Mouse (Mus musculus) layer of hippocampus, adult 2 months (tissue): ENCODE data around the gene Immp2l. TPM values are rescaled to one million over a fixed set of nuclear protein-coding genes. Genes with fewer than 3 reads are reported as not detected.
A peak's percentile ranks its signal among the peaks of the same experiment; 100 is the strongest.
"Not testable (repeated sequence)": the region's sequence is repeated elsewhere in the genome, so short reads cannot be mapped to it uniquely, and the experiment has no call there.

Experiments
- DNase-seq, 2 experiments: peaks; one replicate each; pipeline ENCODE4 v3.0.0; 2022; ENCODE audit warnings: low spot score in 2 of 2
- H3K27ac ChIP-seq: fragments of 200-600 bp; 2 replicates; pipeline ENCODE4 v1.8.1; 2022
- H3K4me3 ChIP-seq: fragments of 200-600 bp; 2 replicates; pipeline ENCODE4 v1.8.1; 2022; ENCODE audit warnings: mild to moderate bottlenecking
- CTCF ChIP-seq: fragments of 200-600 bp; conservative IDR thresholded peaks from 2 replicates; pipeline ENCODE4 v1.8.1; 2022; ENCODE audit warnings: antibody characterized with exemption, mild to moderate bottlenecking, moderate library complexity
- total RNA-seq, 2 experiments: library from RNA; stranded (reverse); gene quantifications; 2 replicates each; pipeline ENCODE4 v1.2.3; 2021

Gene Immp2l
- total RNA-seq, 2 experiments from 2014 or later: 6.9 to 15.1 TPM

DNA sequence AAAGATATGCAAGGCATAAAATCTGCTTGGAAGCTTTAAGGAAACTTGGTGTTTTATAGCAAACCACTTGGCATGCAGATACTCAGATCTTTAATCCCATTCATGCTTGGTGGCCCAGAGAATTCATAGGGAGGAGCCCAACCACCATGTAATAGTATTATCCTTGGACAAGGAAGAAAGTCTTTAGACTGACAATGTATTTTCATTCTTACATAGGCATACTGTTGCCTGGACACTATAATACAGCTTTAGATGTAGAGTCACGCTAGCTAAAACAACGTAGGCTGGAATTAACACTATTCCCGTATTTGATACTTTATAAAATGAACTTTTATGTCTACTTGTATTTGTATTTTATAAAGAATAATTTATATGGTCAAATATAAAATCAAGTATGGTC lies 665.9 kb downstream of the Immp2l start:
- DNase-seq: no peak
- TF ChIP-seq CTCF: no peak
- Histone ChIP-seq H3K4me3 (no peak overlapping the region), H3K27ac (no peak overlapping the region)

DNA sequence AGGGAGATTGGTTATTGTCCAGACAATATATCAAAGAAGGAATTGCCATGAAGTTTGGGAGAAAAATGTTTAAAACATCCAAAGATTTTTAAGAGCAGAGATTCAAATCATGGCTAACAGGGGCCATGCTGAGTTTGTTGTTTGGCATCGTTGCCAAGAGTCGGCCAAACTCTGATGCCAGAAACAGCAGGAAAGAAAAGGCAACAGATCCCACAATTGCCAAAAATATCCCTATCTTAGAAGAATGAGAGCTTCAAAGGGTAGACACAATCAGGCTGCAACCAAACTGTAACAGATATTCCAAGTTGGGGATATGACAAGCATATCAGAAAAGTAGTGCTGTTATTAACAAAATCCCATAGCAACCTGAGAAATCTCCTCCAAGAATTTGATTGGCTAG lies 686.7 kb downstream of the Immp2l start:
- Histone ChIP-seq H3K27ac (no peak overlapping the region), H3K4me3 (no peak overlapping the region)
- DNase-seq: no peak
- no peak for TF ChIP-seq CTCF

DNA sequence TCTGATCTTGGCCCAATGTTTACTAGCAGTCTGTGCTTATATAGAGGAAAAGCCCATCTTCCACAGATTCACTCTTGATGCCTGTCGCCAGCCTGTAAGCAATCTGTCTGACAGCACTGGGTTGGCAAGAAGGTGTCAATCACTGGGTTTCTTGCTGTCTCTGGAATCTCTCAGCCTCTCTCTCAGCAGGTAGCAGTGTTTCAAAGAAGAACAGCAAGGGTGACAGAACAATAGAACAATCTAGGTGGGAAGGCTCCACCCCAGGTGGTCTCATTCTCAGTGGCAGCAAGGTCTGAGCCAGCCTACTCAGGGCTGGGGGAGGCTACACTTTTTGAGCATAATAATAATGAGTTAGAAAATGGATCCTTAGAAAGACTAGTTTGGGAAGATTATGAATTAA lies 693.1 kb downstream of the Immp2l start:
- H3K27ac ChIP-seq: no peak overlapping the region
- TF ChIP-seq CTCF: no peak
- no peak overlapping the region for H3K4me3 ChIP-seq
- DNase-seq: no peak

DNA sequence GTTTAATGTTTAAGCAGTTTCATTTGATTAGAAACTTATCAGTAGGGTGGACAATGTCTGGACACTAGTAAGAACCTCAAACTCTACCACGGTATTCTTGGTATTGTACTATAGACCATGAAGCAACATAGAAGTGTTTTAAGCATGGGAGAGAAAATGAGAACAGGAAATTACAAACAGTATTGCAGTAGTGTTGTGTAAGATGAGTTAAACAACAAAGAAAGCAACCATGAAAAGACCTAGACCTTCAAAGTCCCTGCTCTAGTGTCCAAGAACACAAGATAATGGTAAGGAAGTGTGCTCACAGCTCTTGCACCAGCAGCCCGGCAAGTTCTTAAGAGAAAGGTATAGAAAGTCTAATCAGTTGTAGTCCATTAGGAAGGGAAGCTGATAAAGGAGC lies 700.7 kb downstream of the Immp2l start:
- no peak overlapping the region for H3K27ac ChIP-seq
- TF ChIP-seq CTCF: no peak
- DNase-seq: no peak
- no peak overlapping the region for H3K4me3 ChIP-seq

DNA sequence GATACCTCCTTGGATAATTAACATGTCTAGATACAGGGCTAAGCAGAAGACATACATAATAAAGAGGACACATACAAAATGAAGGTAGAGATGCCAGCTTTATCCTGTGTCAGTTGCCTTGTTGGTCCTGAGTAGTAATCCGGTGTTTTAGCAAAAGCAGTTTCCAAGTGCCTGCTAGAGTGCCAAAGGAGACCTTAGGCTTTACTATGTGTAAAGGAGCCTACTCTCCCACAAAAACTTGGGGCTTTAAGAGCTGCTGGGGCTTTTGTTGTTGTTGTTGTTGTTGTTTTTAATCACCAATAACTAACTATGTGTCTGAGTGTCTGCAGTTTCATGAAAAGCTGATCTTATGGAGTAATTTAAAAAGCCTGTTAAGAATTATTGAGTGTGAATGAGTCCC lies 702.8 kb downstream of the Immp2l start:
- Histone ChIP-seq H3K27ac (no peak overlapping the region), H3K4me3 (no peak overlapping the region)
- DNase-seq: no peak
- no peak for TF ChIP-seq CTCF

DNA sequence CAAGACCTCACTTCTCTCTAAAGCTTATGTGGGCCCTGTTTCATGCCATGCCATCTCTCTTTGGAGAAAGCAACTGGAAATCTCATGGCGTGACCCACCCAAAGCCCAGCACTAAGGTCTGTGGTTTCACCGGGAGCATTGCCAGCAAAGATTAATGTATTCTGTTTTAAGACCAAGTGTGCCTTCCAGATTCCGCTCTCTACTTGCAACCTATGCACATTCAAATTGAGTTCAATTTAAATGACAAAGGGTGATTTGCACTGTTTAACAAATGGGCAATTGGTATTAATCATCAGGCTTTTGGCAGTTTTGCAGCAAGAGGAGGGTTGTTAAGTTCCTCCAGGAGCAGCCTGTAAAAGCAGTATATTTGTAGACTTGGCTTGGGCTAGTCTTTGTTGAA lies 703.3 kb downstream of the Immp2l start:
- no peak for DNase-seq

DNA sequence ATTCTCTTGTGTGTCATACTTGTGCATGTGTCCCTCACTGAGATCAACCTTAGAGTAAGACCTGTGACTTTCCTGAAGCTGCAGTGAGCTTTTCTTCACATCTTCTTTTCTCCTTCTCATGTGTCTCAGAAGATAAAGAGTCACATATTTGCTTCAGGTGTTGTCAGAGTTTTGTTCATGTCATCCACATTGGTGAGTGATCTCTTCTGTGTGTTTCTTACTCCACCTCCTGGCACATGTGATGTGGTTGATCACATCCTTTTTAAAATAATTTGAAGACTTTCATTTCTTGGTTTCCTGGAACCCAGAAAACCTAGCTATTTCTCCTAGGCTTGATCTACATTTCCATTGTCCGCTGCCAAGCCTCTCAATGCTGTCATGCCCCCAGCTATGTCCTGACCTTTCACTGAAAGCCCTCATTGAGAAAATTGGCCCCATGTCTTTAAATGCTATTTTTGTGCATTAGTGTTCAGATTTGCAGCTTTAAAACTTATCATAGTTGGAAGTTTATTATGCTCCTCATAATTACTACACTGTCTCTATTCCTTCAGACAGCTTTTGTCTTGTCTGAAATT lies 704.0 kb downstream of the Immp2l start:
- no peak for DNase-seq
- H3K27ac ChIP-seq: no peak overlapping the region
- no peak overlapping the region for H3K4me3 ChIP-seq
- TF ChIP-seq CTCF: no peak

More for the DNA sequence above, 703.3 kb downstream of the Immp2l start:
- no peak for TF ChIP-seq CTCF
- Histone ChIP-seq H3K4me3 (no peak overlapping the region), H3K27ac (no peak overlapping the region)

DNA sequence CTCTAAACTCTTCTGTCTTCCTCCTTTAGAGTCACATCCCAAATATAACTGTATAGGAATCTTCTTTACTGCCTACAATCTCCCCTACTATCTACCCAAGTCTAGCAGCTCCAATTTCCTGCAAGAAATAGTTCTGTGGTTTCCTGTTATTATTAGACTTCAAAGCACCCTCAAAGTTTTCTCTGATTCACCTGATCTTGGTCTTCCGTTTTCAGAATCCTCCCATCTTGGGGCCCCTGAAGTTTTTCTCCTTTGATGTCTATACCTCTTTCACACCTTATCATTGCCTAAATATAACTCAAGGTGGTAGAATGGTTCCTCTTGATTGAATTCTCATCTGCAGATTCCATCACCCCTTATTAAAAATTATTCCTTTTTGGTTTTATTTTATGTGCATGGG lies 704.6 kb downstream of the Immp2l start:
- Histone ChIP-seq H3K27ac (no peak overlapping the region), H3K4me3 (no peak overlapping the region)
- no peak for DNase-seq
- TF ChIP-seq CTCF: no peak

DNA sequence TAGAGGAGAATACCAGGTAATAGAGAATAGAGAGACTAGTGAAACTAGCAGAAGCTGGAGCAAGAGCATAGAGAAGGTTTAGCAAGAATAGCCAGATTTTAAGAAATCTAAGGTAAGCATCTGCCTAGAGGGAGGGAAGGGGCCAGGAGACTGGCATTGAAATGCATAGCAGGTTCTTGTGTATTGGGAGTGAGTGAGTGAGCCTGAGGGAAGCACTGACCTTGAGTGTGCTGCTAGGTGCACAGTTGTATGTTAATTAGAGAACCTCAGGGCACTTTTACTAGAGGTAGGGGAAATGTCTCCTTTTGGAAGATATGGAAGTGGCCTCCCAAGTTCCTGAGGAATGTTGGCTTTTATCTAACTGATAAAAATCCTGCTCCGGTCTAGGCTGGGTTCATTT lies 705.9 kb downstream of the Immp2l start:
- H3K27ac ChIP-seq: no peak overlapping the region
- TF ChIP-seq CTCF: no peak

DNA sequence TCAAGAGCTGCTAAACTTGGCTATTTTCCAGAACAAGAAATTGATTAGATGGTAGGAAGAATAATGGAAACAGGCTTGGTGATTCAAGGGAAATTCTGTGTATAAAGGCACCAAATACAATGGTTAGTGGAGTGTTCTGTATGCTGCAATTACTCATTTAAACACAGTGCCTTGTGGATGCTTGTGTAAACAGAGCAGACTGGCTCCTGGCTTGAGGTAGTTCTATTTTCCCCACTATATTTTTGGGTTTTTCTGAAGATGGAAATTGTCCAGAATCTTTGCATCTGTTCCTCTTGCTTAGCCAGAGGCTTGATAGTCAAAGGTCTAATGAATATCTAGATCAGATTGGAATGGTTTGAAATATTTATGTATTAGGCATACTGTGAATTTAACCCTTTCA lies 709.3 kb downstream of the Immp2l start:
- no peak for TF ChIP-seq CTCF
- no peak for DNase-seq
- no peak overlapping the region for H3K4me3 ChIP-seq
- no peak overlapping the region for H3K27ac ChIP-seq

More for the DNA sequence above, 705.9 kb downstream of the Immp2l start:
- DNase-seq: no peak
- H3K4me3 ChIP-seq: no peak overlapping the region

DNA sequence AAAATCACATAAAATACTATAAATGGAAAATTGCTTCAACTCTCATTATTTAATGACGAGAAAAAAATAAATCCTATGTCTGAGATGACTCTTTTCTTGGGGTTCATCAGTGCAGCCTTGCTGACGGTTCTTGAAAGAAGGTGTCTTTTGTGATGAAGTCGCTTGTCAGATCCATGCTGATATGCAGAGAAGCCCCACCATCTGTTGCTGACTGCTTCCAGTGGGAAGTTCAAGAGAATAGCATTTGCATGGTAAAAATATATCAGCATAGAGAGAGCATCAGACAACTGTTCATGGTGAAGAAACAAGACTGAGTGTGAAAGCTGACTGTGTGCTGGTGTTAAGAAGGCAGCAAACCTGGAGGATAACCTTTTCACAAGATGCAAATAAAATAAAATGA lies 719.0 kb downstream of the Immp2l start:
- no peak overlapping the region for H3K27ac ChIP-seq
- no peak for TF ChIP-seq CTCF
- DNase-seq: peak in 1 of 2 experiments; percentile 12
- H3K4me3 ChIP-seq: no peak overlapping the region

DNA sequence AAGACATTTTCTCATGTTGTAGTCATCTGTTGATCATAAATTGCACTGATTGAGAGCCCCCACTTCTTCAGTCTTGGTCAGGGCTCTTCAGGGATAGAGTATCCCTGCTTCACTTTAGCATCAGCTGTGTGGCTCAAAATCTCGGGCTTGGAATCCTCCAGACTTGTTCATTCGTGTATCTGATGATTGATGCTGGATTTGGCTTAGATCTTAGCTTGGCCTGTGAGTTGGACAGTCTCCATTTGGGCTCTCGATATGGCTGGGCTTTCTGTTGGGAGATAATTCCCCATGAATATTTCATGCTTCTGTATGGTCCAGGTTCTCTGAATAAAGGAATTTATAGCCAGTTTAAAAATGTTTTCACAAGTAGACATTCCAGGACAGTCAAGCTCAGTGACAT lies 739.5 kb downstream of the Immp2l start:
- Histone ChIP-seq H3K4me3 (no peak overlapping the region), H3K27ac (no peak overlapping the region)
- TF ChIP-seq CTCF: no peak
- no peak for DNase-seq

DNA sequence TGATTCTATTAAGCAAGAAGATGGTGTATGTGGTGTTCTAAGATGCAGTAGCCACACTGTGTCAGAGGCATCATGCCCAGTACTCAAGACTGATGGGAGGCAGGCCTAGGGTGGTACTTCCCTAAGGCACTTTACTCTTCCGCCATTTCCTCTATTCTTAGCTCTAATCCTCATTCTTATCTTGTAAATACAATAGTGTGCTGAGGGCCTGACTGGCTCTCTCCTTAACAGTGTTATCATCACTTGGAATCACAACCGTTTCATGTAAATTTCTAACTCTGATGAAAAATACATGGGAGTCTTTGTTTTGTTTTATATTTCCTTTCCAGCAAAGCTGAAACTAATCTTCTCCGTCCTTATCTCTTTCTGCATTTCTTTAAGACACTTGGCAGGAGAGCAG lies 750.1 kb downstream of the Immp2l start:
- no peak for TF ChIP-seq CTCF
- H3K4me3 ChIP-seq: no peak overlapping the region
- DNase-seq: no peak
- no peak overlapping the region for H3K27ac ChIP-seq

DNA sequence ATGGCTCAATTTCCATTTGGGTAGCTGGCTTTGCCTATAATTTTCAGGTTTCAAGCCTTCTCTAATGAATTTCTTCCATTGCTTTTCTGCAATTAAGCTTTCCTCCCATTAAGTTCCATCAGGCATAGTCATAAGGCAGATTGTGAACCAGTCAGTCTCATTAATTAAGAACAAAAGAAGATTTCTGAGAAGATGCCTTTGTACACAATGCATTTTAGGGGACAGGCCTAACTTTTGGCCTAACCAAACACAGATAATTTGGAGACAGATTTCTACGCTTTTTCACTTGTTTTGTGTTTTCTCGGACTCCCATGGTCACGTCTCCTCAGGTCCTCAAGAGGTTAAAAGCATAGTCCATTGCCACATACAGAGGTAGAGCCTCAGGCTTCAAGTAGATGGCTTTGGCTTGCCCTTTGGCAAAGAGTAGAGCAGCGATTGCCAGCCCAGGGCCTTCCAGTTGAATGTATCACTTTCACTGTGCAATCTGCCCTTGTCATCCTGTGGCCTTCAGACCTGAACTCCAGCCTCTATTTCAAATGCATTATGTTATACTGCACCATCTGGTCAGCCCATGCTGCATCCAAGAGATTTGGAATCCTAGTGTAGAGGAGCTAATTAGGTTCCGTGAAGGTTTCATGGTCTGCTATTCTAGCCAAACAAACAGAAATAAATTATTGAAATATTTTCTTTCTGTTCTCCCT lies 750.9 kb downstream of the Immp2l start:
- Histone ChIP-seq H3K27ac (no peak overlapping the region), H3K4me3 (no peak overlapping the region)
- TF ChIP-seq CTCF: no peak
- DNase-seq: no peak

DNA sequence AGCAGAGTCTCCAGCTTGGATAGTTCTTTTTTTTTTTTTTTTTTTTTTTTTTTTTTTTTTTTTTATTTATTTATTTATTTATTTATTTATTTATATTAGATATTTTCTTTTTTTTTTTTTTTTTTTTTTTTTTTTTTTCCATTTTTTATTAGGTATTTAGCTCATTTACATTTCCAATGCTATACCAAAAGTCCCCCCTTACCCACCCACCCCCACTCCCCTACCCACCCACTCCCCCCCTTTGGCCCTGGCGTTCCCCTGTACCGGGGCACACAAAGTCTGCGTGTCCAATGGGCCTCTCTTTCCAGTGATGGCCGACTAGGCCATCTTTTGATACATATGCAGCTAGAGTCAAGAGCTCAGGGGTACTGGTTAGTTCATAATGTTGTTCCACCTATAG lies 753.9 kb downstream of the Immp2l start:
- DNase-seq, H3K27ac ChIP-seq, H3K4me3 ChIP-seq: not testable (repeated sequence)

DNA sequence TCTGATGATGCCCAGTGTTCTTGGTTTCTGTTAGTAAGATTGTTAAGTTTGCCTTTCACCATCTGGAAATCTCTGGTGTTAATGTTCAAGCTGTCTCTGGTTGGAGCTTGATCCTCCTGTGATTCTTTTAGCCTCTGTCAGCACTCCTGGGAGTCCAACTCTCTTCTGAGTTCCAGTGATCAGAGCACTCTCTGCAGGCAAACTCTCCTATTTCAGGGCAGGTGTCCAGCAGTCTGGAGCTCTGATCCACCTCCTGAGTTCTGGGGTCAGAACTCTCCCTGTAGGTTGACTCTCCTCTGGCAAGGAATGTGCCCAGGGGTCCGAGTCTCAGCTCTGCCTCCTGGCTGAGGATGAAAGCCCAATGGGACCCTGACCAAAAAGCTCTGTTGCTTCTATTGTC lies 769.8 kb downstream of the Immp2l start:
- DNase-seq, H3K4me3 ChIP-seq, H3K27ac ChIP-seq: not testable (repeated sequence)
